Mouse (Mus musculus): ENCODE measurements at regions not wholly inside any gene's neighbourhood (a gene's known extent, or its start where the extent isn't known, plus 50 kb on each side); places are given as distances from the start of the nearest gene placed in this dataset.
A peak's percentile ranks its signal among the peaks of the same experiment; 100 is the strongest.

GRCm38 (mm10) chr8:50387189-50387588, 1543.4 kb upstream of the Tenm3 start:
- no peak for DNase-seq (ENCODE audit: low read depth)

- no peak for DNase-seq (ENCODE audit: low read depth)
Observed at GRCm38 (mm10) chr8:50383697-50384096, 1539.9 kb upstream of the Tenm3 start.

GRCm38 (mm10) chr8:50379745-50380144, 1536.0 kb upstream of the Tenm3 start:
- DNase-seq (ENCODE audit: low read depth), result no peak

- no peak for DNase-seq (ENCODE audit: low read depth)
Observed at GRCm38 (mm10) chr8:50373790-50374189, 1530.0 kb upstream of the Tenm3 start.

GRCm38 (mm10) chr8:50326485-50326884, 1482.7 kb upstream of the Tenm3 start:
- no peak for DNase-seq (ENCODE audit: low read depth)

- DNase-seq (ENCODE audit: low read depth), result no peak
Observed at GRCm38 (mm10) chr8:50321356-50321963, 1477.7 kb upstream of the Tenm3 start.

- no peak for DNase-seq (ENCODE audit: low read depth)
Observed at GRCm38 (mm10) chr8:50316641-50317040, 1472.9 kb upstream of the Tenm3 start.

- no peak for DNase-seq (ENCODE audit: low read depth)
Observed at GRCm38 (mm10) chr8:50310308-50310707, 1466.6 kb upstream of the Tenm3 start.

GRCm38 (mm10) chr8:50300316-50300715, 1456.6 kb upstream of the Tenm3 start:
- no peak for DNase-seq (ENCODE audit: low read depth)

- DNase-seq (ENCODE audit: low read depth), result peak; percentile 51
Observed at GRCm38 (mm10) chr8:50293501-50293900, 1449.8 kb upstream of the Tenm3 start.

- DNase-seq (ENCODE audit: low read depth), result peak; percentile 18
Observed at GRCm38 (mm10) chr8:50292158-50292557, 1448.4 kb upstream of the Tenm3 start.

- no peak for DNase-seq (ENCODE audit: low read depth)
Observed at GRCm38 (mm10) chr8:50276346-50276745, 1432.6 kb upstream of the Tenm3 start.

GRCm38 (mm10) chr8:50264757-50265156, 1421.0 kb upstream of the Tenm3 start:
- DNase-seq (ENCODE audit: low read depth), result no peak

Data from c-Kit-positive CD71-negative TER-119-negative erythroid progenitor cells, embryonic 14.5 days (primary cell).